Mouse (Mus musculus) CH12.LX (cell line): ENCODE data around the gene Bsn.

ENCODE experiments used
- E2F4 ChIP-seq: IDR thresholded peaks from 2 replicates; pipeline ENCODE4 v1.6.1; 2011; ENCODE audit warnings: low read depth, low read length, improper control_type of control experiment; ENCODE audit not compliant: insufficient replicate concordance
- ELF1 ChIP-seq: IDR thresholded peaks from 2 replicates; pipeline ENCODE4 v1.6.1; 2014; ENCODE audit warnings: low read depth, mild to moderate bottlenecking, inconsistent platforms, low read length, improper control_type of control experiment

DNA sequence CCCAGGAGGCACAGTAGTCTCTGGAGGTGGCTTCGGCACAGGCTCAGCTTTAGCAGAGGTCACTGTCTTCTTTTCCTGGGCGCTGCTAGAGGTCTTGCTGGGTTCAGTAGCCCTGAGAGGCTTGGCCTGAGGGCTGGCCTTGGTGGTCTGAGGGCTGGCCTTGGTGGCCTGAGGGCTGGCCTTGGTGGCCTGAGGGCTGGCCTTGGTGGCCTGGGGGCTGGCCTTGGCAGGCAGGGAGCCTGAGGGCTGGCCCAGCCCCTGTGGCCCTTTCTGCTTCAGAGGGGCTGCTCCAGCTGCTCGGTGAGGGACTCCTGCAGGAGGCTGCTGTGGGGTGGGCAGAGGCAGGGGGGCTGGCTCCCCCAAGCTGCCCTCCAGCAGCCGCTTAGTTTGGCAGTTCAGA, 73.0 kb downstream of the Bsn start:
- TF ChIP-seq ELF1 (no peak), E2F4 (no peak)
